Mouse (Mus musculus) lung, postnatal 25 days (tissue): Measurements from ENCODE around the gene Mier1.

ENCODE experiments used
- DNase-seq: peaks from one replicate; pipeline ENCODE4 v3.0.0; 2022; ENCODE audit warnings: low spot score

Gene Mier1

DNA sequence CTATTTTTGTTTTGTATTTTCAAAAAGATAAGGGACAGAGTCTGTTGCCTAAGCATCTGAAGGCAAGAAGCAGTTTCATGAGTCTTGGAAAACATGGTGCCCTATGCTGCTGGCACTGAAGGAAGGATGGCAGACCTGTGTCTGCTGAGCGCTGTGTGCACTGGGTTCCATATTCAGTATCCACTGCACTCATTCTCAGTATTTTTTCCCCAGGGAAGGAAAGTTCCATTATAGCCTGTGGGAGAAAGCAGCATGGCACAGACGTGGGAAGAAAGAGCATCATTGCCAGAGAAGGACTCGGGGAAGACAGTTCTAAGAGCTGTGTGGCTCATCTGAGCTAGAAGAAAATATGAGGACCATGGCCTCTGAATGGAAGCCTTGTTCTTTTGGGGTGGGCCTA lies 57.1 kb downstream of the Mier1 start:
- DNase-seq, result no peak

GRCm38 (mm10) chr4:103173507-103173906 lies 59.3 kb downstream of the Mier1 start:
- no peak for DNase-seq

- DNase-seq, result no peak
Observed at GRCm38 (mm10) chr4:103174001-103174400, 59.8 kb downstream of the Mier1 start.

DNA sequence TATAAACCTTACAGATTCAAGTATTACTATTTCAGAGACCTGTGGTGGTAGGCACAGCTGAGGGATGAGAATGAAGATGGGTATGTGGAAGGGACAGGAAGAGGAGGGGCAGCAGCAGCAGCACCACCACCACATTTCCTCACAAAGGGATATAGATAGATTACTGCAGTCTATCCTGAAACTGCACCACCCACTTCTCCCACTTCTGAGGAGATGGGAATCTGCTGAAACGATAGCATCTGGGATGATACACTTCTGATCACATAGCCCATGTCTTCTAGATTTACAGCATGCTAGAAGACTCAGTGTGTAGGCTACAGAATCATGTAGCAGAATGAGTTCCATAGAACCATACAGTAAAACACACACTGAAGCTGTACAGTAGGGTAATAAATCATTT lies 63.5 kb downstream of the Mier1 start:
- no peak for DNase-seq

DNA sequence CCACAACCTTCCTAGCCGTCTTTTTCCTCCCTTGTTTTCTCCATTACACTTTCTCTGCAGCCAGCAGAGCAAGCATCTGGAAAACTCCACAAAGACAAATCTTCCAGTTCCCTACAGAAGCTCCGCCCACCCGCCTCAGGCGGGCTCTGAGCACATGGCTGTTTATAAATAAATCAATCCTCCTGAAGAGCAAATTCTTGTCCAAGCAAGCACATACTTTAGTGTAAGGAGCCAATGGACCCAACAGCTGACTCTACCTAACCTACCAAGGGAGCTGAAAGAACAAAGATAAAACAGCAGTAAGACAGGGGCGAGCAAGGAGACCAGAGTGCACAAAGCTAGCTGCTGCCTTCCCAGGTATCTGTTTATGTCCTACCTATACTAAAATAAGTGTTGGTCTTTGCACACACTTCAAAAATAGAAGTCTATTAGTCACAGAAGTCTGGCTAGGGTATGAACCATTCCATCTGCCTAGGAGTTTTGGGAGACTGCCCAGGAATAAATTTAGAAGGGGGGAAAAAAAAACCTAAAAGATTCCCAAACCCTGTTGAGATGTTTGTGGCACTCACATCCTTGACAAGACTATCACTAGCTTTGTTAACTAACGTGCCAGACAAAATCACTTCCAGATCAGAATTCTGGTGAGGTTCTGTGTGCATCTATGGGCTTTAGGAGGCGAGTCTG lies 64.6 kb downstream of the Mier1 start:
- peak; percentile 11 for DNase-seq

- DNase-seq, result no peak
Observed at GRCm38 (mm10) chr4:103179581-103179980, 65.4 kb downstream of the Mier1 start.

- no peak for DNase-seq
Observed at GRCm38 (mm10) chr4:103180300-103180888, 66.2 kb downstream of the Mier1 start.

DNA sequence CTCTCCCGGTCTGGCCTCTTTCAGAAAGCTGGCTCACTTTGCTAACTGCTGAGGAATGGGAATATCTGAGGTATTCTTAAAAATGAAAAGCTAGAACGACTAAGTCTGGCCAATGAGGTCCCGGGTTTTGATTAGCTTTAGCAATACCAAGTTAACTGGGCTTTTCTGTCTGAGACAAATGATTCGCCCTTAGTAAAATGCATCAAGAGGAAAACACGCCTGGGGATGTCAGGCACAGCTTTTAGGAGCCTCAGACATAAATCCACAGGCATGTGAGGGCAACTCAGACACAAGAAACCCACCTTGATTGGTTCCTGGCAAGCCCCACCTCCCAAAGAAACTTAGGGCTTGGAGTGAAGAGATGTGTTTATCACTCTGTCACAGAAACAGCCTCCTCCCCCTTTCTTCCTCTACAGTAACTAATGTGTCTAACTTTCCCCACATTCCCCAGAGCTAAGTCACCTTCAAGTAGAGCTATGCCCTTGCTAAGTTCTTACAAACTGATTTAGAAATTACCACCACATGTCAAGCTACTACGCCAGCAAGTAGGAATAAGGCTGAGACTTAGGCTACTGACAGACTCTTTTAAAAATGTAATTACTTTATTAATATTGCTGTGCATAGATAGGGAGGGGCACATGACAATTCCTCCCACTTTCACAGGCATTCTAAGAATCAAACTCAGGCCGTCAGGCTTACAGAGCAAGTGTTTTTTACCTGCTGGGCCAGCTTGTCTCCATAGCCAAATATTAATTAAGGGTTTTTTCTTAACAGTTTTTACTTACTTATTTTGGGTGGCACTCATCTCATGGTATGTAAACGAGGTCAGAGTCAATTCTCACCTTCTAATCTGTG lies 74.8 kb downstream of the Mier1 start:
- no peak for DNase-seq

GRCm38 (mm10) chr4:103192421-103192820 lies 78.2 kb downstream of the Mier1 start:
- DNase-seq, result no peak

DNA sequence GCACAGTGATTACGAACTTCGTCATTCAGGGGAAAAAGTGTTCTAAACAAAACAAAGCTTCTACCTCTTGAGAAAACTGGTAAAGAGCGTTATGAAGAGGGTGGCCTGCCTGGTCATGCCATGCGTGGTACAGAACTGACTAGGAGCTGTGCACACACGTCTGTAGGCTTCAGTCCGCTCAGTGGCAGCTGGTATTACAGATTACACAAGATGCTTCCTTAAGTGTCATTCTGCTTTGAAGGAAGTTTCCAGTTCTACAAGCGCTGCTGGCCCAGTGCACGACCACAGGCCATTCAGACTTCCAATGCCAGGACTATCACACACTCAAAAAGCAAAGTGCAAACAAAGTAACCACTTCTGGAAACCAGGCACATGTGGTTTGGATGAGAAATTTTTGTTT lies 83.2 kb downstream of the Mier1 start:
- DNase-seq, result peak; percentile 15

GRCm38 (mm10) chr4:103199086-103199485 lies 84.9 kb downstream of the Mier1 start:
- DNase-seq, result no peak

DNA sequence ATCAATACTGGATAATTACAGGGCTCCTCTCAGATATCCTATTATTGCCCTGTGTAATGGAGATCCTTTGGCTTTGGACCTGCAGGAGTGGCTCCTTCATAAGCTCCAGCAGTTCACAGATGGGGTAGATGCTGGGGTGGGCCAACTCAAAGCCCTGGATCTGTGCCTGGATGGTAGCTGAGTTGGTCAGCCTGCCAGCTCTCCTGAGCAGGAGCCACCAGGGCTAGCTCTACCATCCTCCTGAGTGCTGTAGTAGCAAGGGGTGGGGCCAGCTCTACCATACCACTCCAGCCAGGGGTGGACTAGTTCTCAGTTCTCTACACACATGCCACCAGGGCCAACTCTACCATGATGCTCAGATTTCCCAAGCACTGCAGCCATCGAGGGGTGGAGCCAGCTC lies 85.9 kb downstream of the Mier1 start:
- no peak for DNase-seq

- no peak for DNase-seq
Observed at GRCm38 (mm10) chr4:103203646-103204045, 89.5 kb downstream of the Mier1 start.

GRCm38 (mm10) chr4:103208553-103208952 lies 94.4 kb downstream of the Mier1 start:
- DNase-seq, result no peak

DNA sequence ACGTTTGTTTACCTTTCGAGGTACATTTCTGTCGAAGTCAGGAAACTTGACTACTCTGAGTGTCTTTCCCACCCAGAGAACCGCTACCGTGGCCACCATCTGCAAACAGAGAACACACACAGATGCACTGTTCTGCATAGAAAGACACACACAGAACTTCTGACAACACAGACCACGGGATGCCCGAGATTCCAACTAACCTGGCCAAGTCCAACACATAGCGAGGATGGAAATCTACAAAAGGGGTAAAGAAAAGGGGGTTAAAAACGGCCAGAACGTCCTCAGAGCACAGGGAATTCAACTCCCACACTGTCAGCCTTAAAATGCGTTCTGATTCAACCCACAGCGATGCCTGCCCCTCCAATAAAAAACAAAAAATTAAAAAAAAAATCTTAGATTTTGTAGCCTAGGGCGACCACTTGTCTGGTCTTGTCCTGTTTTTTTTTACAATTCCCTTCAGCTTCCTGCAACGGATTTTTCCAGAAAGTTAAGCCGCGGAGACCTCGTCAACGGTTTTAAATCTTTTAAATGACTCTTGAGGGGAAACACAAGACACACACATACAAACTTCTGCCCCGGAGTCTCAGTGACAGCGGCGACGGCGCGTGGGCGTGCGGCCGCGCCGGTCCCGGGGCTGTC lies 99.8 kb downstream of the Mier1 start:
- DNase-seq, result no peak

- peak; percentile 62 for DNase-seq
Observed at GRCm38 (mm10) chr4:103214498-103214924, 100.3 kb downstream of the Mier1 start.
